Mouse (Mus musculus): ENCODE measurements at regions not wholly inside any gene's neighbourhood (a gene's known extent, or its start where the extent isn't known, plus 50 kb on each side); places are given as distances from the start of the nearest gene placed in this dataset.

GRCm38 (mm10) chr4:131683176-131683575 is 154.9 kb downstream of the Ptpru start:
- H3K4me1 ChIP-seq (replicated peaks) = no peaks in the 10 kb centered on the region
- H3K4me3 ChIP-seq = no peak overlapping the region
- H3K36me3 ChIP-seq = no peaks in the 10 kb centered on the region
- WGBS = 86% methylated on average over 7 of the region's 7 CpGs
- H3K27ac ChIP-seq = no peak overlapping the region
- no peaks in the 10 kb centered on the region for H3K9me3 ChIP-seq
- no peak for DNase-seq (ENCODE audit: low spot score)
- no peaks in the 10 kb centered on the region for H3K27me3 ChIP-seq (ENCODE audit: insufficient read depth, poor library complexity, severe bottlenecking)

- Histone ChIP-seq H3K4me3 (no peak overlapping the region), H3K27ac (no peak overlapping the region), H3K36me3 (no peaks in the 10 kb centered on the region), H3K27me3 (ENCODE audit: insufficient read depth, poor library complexity, severe bottlenecking) (no peaks in the 10 kb centered on the region), H3K9me3 (no peaks in the 10 kb centered on the region), H3K4me1 (replicated peaks) (no peaks in the 10 kb centered on the region)
- 92% methylated on average over 4 of the region's 4 CpGs for WGBS
- DNase-seq (ENCODE audit: low spot score) = no peak
Observed at GRCm38 (mm10) chr4:131685544-131685943, 152.5 kb downstream of the Ptpru start.

GRCm38 (mm10) chr4:131694232-131694631 is 143.9 kb downstream of the Ptpru start:
- DNase-seq (ENCODE audit: low spot score) = peak; percentile 49
- peaks cover 8% of the 10 kb centered on the region; the same call in 1 of the 2 replicates for H3K4me1 ChIP-seq (replicated peaks)
- no peak overlapping the region for H3K27ac ChIP-seq
- WGBS = 10% methylated on average over 5 of the region's 5 CpGs
- no peaks in the 10 kb centered on the region for H3K36me3 ChIP-seq
- no peaks in the 10 kb centered on the region for H3K27me3 ChIP-seq (ENCODE audit: insufficient read depth, poor library complexity, severe bottlenecking)
- H3K4me3 ChIP-seq = no peak overlapping the region
- no peaks in the 10 kb centered on the region for H3K9me3 ChIP-seq

- no peaks in the 10 kb centered on the region for H3K9me3 ChIP-seq
- no peak overlapping the region for H3K27ac ChIP-seq
- no peak overlapping the region for H3K4me3 ChIP-seq
- H3K4me1 ChIP-seq (replicated peaks) = peaks cover 8% of the 10 kb centered on the region; the same call in 1 of the 2 replicates
- no peaks in the 10 kb centered on the region for H3K27me3 ChIP-seq (ENCODE audit: insufficient read depth, poor library complexity, severe bottlenecking)
- H3K36me3 ChIP-seq = no peaks in the 10 kb centered on the region
- DNase-seq (ENCODE audit: low spot score) = no peak
- WGBS = 77% methylated on average over 26 of the region's 26 CpGs
Observed at GRCm38 (mm10) chr4:131695941-131696912, 141.9 kb downstream of the Ptpru start.

Data from hindbrain, embryonic 10.5 days (tissue).